Mouse (Mus musculus): Measurements from ENCODE around the gene Zfp775.
A peak's percentile ranks its signal among the peaks of the same experiment; 100 is the strongest.
"Not testable (repeated sequence)": the region's sequence is repeated elsewhere in the genome, so short reads cannot be mapped to it uniquely, and the experiment has no call there.

Gene Zfp775

GRCm38 (mm10) chr6:48591221-48591845 lies 10.5 kb upstream of the Zfp775 start:
- DNase-seq (ENCODE audit: low spot score in 2 of 2) = no peak

GRCm38 (mm10) chr6:48591871-48592270 lies 10.0 kb upstream of the Zfp775 start:
- DNase-seq (ENCODE audit: low spot score in 2 of 2) = no peak

- peak; percentile 93 to 97 for DNase-seq (ENCODE audit: low spot score in 2 of 2)
Observed at GRCm38 (mm10) chr6:48593158-48594042, 8.5 kb upstream of the Zfp775 start, which contains the start of the genes Repin1 and Gm44965. Gene Repin1, plus strand, starts transcription at chr6:48593883. Gene Gm44965, plus strand, starts transcription at chr6:48593941.

GRCm38 (mm10) chr6:48594043-48594738 lies 7.7 kb upstream of the Zfp775 start:
- DNase-seq (ENCODE audit: low spot score in 2 of 2) = peak; percentile 32 to 56

GRCm38 (mm10) chr6:48595278-48595677 lies 6.6 kb upstream of the Zfp775 start:
- no peak for DNase-seq (ENCODE audit: low spot score in 2 of 2)

GRCm38 (mm10) chr6:48596545-48597232 lies 5.2 kb upstream of the Zfp775 start:
- DNase-seq (ENCODE audit: low spot score in 2 of 2) = no peak

- no peak for DNase-seq (ENCODE audit: low spot score in 2 of 2)
Observed at GRCm38 (mm10) chr6:48597233-48597625, 4.6 kb upstream of the Zfp775 start.

GRCm38 (mm10) chr6:48600594-48600993 lies 1.3 kb upstream of the Zfp775 start:
- no peak for DNase-seq (ENCODE audit: low spot score in 2 of 2)

- DNase-seq (ENCODE audit: low spot score in 2 of 2) = no peak
Observed at GRCm38 (mm10) chr6:48602080-48602741, 348 bp downstream of the Zfp775 start.

- no peak for DNase-seq (ENCODE audit: low spot score in 2 of 2)
Observed at GRCm38 (mm10) chr6:48608124-48608523, 6.3 kb downstream of the Zfp775 start.

- DNase-seq (ENCODE audit: low spot score in 2 of 2) = no peak
Observed at GRCm38 (mm10) chr6:48609512-48609911, 7.6 kb downstream of the Zfp775 start.

- no peak for DNase-seq (ENCODE audit: low spot score in 2 of 2)
Observed at GRCm38 (mm10) chr6:48610657-48611056, 8.8 kb downstream of the Zfp775 start.

- DNase-seq (ENCODE audit: low spot score in 2 of 2) = no peak
Observed at GRCm38 (mm10) chr6:48613464-48613863, 11.6 kb downstream of the Zfp775 start.

- DNase-seq (ENCODE audit: low spot score in 2 of 2) = no peak
Observed at GRCm38 (mm10) chr6:48614756-48615155, 12.9 kb downstream of the Zfp775 start.

- DNase-seq (ENCODE audit: low spot score in 2 of 2) = no peak
Observed at GRCm38 (mm10) chr6:48620031-48620430, 18.2 kb downstream of the Zfp775 start.

GRCm38 (mm10) chr6:48622186-48622843 lies 20.5 kb downstream of the Zfp775 start:
- DNase-seq (ENCODE audit: low spot score in 2 of 2) = not testable (repeated sequence)

- DNase-seq (ENCODE audit: low spot score in 2 of 2) = no peak
Observed at GRCm38 (mm10) chr6:48623460-48623859, 21.6 kb downstream of the Zfp775 start.

GRCm38 (mm10) chr6:48626464-48626863 lies 24.6 kb downstream of the Zfp775 start, which contains the start of gene AI854703:
Gene AI854703, plus strand, starts transcription at chr6:48626764.
- DNase-seq (ENCODE audit: low spot score in 2 of 2) = no peak

- DNase-seq (ENCODE audit: low spot score in 2 of 2) = peak in 1 of 2 experiments; percentile 44
Observed at GRCm38 (mm10) chr6:48626984-48627383, 25.1 kb downstream of the Zfp775 start.

- no peak for DNase-seq (ENCODE audit: low spot score in 2 of 2)
Observed at GRCm38 (mm10) chr6:48627511-48627924, 25.7 kb downstream of the Zfp775 start.

All from cerebellum, postnatal 4 days (tissue).